Mouse (Mus musculus) central nervous system, embryonic 18 days (tissue): Measurements from ENCODE around the gene Esrra. TPM values are rescaled to one million over a fixed set of nuclear protein-coding genes. Genes with fewer than 3 reads are reported as not detected.

Source experiments
- polyA plus RNA-seq: library from polyadenylated mRNA; depleted of rRNA; stranded (reverse); fragments of >200 nt; gene quantifications from 2 replicates; pipeline ENCODE4 v1.2.3, GENCODE M21; 2012; rRNA removed

Esrra gene
- polyA plus RNA-seq = 34.4 and 35.8 TPM in 2 replicates

GRCm38 (mm10) chr19:6921647-6922567 is at the start of gene Esrra:
Gene Esrra (minus strand): TSS chr19:6921813.

GRCm38 (mm10) chr19:6942249-6942691 is 20.7 kb upstream of the Esrra start, which contains the start of gene Gpr137:
Gene Gpr137 (minus strand): TSS chr19:6942480.

GRCm38 (mm10) chr19:6941372-6942248 is 20.0 kb upstream of the Esrra start, which contains the start of gene Bad:
Gene Bad (plus strand): TSS chr19:6941861.

GRCm38 (mm10) chr19:6934195-6934977 is 12.8 kb upstream of the Esrra start, which contains the start of gene Kcnk4:
Gene Kcnk4 (minus strand): TSS chr19:6934515.

GRCm38 (mm10) chr19:6925307-6925573 is 3.6 kb upstream of the Esrra start, which contains the start of gene Catsperz:
Gene Catsperz (minus strand): TSS chr19:6925380.

GRCm38 (mm10) chr19:6909507-6910289 is 11.9 kb downstream of the Esrra start, which contains the start of the genes Trmt112 and Prdx5:
Gene Trmt112 (plus strand): TSS chr19:6909698.
Gene Prdx5 (minus strand): TSS chr19:6910106.

Other genes with a start within 250 kb of the Esrra start
- gene Rps6ka4, start 81.2 kb downstream of the Esrra start, polyA plus RNA-seq = 11.6 and 12.8 TPM in 2 replicates
- gene Ccdc88b, start 63.6 kb downstream of the Esrra start, polyA plus RNA-seq = 0.70 and 0.73 TPM in 2 replicates
- gene Trmt112, start 12.1 kb downstream of the Esrra start, polyA plus RNA-seq = 126 and 130 TPM in 2 replicates
- gene Prdx5, start 11.7 kb downstream of the Esrra start, polyA plus RNA-seq = 225 and 266 TPM in 2 replicates
- 2.1 and 3.5 TPM in 2 replicates for gene Catsperz, start 3.6 kb upstream of the Esrra start, polyA plus RNA-seq
- gene Kcnk4, start 12.7 kb upstream of the Esrra start, polyA plus RNA-seq = 6.2 and 7.6 TPM in 2 replicates
- gene Bad, start 20.0 kb upstream of the Esrra start, polyA plus RNA-seq = 75.7 and 84.2 TPM in 2 replicates
- gene Gpr137, start 20.7 kb upstream of the Esrra start, polyA plus RNA-seq = 70.7 and 71.6 TPM in 2 replicates
- 335 and 363 TPM in 2 replicates for gene Ppp1r14b, start 53.2 kb upstream of the Esrra start, polyA plus RNA-seq
- 19.4 and 21.4 TPM in 2 replicates for gene Plcb3, start 54.7 kb upstream of the Esrra start, polyA plus RNA-seq
- 93.3 and 98.7 TPM in 2 replicates for gene Fkbp2, start 58.7 kb upstream of the Esrra start, polyA plus RNA-seq
- gene Vegfb, start 65.8 kb upstream of the Esrra start, polyA plus RNA-seq = 34.7 and 47.7 TPM in 2 replicates
- 22.8 and 25.8 TPM in 2 replicates for gene Dnajc4, start 70.8 kb upstream of the Esrra start, polyA plus RNA-seq
- gene Nudt22, start 74.3 kb upstream of the Esrra start, polyA plus RNA-seq = 11.8 and 14.1 TPM in 2 replicates
- gene Trpt1, start 74.3 kb upstream of the Esrra start, polyA plus RNA-seq = 19.0 and 20.4 TPM in 2 replicates
- gene Fermt3, start 97.7 kb upstream of the Esrra start, polyA plus RNA-seq = 2.9 and 3.5 TPM in 2 replicates
- 142 and 148 TPM in 2 replicates for gene Stip1, start 118.2 kb upstream of the Esrra start, polyA plus RNA-seq
- gene Macrod1, start 135.0 kb upstream of the Esrra start, polyA plus RNA-seq = 8.4 and 10.0 TPM in 2 replicates
- gene Flrt1, start 183.9 kb upstream of the Esrra start, polyA plus RNA-seq = 2.8 and 3.1 TPM in 2 replicates